Mouse (Mus musculus) ES-Bruce4 (cell line): ENCODE data around the gene Glyctk. TPM values are rescaled to one million over a fixed set of nuclear protein-coding genes. Genes with fewer than 3 reads are reported as not detected.

Experiments
- H3K27ac ChIP-seq: 2 replicates; pipeline ENCODE4 v1.5.1; 2012; ENCODE audit warnings: low read length, inconsistent platforms; ENCODE audit not compliant: insufficient read depth
- H3K27me3 ChIP-seq: 2 replicates; pipeline ENCODE4 v1.6.1; 2012; ENCODE audit warnings: mild to moderate bottlenecking, low read length, inconsistent platforms; ENCODE audit not compliant: control insufficient read depth, poor library complexity, insufficient read depth, severe bottlenecking
- H3K36me3 ChIP-seq: 2 replicates; pipeline ENCODE4 v1.6.1; 2012; ENCODE audit warnings: inconsistent platforms, mild to moderate bottlenecking, low read length, moderate library complexity; ENCODE audit not compliant: control insufficient read depth, poor library complexity, insufficient read depth, severe bottlenecking
- H3K4me1 ChIP-seq: one replicate; pipeline ENCODE4 v1.8.1; 2011; ENCODE audit warnings: low read length; ENCODE audit not compliant: control insufficient read depth, insufficient read depth
- H3K4me3 ChIP-seq: 2 replicates; pipeline ENCODE4 v1.5.1; 2011; ENCODE audit warnings: low read depth, mild to moderate bottlenecking, low read length
- H3K9ac ChIP-seq: 2 replicates; pipeline ENCODE4 v1.6.1; 2012; ENCODE audit warnings: low read depth, mild to moderate bottlenecking, inconsistent platforms; ENCODE audit not compliant: poor library complexity, severe bottlenecking
- H3K9me3 ChIP-seq: replicated peaks from 2 replicates; pipeline ENCODE4 v1.6.1; 2012; ENCODE audit warnings: mild to moderate bottlenecking, low read length, inconsistent platforms; ENCODE audit not compliant: control insufficient read depth, poor library complexity, insufficient read depth, severe bottlenecking
- CTCF ChIP-seq: IDR thresholded peaks from one replicate; pipeline ENCODE4 v1.8.1; 2011; ENCODE audit warnings: low read depth, low read length
- EP300 ChIP-seq: IDR thresholded peaks from 2 replicates; pipeline ENCODE4 v1.6.1; 2011; ENCODE audit warnings: low read depth, low read length; ENCODE audit not compliant: insufficient read depth
- POLR2A ChIP-seq: IDR thresholded peaks from one replicate; pipeline ENCODE4 v1.8.1; 2011; ENCODE audit warnings: low read length; ENCODE audit not compliant: insufficient read depth
- polyA plus RNA-seq: library from polyadenylated mRNA; stranded (reverse); fragments of >200 nt; gene quantifications from 2 replicates; pipeline ENCODE4 v1.2.4, GENCODE M21; 2011; ENCODE audit warnings: low read depth; ENCODE audit not compliant: missing spikeins, insufficient read depth, insufficient read length

Gene Glyctk
- polyA plus RNA-seq, 1 experiment: 1.1 TPM

DNA sequence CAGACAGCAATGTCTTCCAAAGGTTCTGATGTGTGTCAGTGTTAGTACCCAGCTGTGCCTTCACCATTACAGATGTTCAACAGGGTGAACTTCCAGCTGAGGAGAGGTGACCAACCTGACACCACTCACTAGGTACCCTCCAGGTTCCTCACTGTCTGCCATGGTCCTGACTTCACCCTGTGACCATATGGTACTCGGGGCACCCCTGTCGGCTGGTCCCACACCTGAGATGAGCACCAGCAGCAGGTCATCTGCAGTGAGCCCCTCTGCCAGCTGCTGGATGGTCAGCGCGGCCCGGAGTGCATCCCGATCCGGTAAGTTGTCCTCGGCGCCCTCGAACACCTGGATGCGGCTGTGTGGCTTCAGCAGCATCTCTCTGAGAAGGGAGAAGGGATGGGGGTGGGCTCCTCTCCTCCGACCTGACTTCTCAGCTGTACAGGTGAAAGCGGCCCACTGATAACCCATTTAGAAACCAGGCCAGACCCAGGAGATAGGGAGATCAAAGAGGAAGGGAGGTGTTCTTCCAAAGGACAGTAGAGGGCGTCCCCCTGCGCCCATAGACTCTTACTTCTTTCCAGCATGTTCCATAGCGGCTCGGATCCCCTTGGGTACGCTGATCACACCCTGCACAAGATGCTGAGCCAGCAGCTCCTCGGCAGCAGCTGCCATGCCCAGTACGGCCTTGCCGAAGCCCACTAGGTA is 866 bp downstream of the Glyctk start:
- H3K27ac ChIP-seq: no peak overlapping the region
- H3K4me3 ChIP-seq: no peak overlapping the region
- H3K36me3 ChIP-seq: no peaks in the 10 kb centered on the region
- no peaks in the 10 kb centered on the region for H3K4me1 ChIP-seq
- H3K9me3 ChIP-seq: no peaks in the 10 kb centered on the region
- no peak overlapping the region for H3K9ac ChIP-seq
- H3K27me3 ChIP-seq: no peaks in the 10 kb centered on the region
- TF ChIP-seq POLR2A (no peak), CTCF (peak; percentile 54)

DNA sequence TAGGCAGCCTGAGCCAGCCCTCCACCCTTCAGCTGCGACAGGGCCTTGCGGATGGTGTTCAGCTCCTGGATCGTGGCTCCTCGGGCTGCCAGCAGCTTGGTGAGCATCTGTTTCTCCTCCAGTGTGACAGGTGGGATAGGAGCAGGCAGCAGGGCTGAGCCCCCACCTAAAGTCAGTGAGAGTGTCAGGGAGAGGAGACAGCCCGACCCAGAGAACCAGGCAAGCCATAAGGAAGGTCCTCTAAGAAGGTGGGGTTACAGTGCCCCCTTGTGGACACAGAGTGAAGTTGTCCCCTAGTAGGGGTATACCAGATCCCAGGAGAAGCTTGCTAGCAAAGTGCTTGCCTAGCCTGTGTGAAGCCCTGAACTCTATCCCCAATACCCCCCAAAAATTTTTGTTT is 1.5 kb downstream of the Glyctk start:
- Histone ChIP-seq H3K9ac (no peak overlapping the region), H3K27ac (no peak overlapping the region)

DNA sequence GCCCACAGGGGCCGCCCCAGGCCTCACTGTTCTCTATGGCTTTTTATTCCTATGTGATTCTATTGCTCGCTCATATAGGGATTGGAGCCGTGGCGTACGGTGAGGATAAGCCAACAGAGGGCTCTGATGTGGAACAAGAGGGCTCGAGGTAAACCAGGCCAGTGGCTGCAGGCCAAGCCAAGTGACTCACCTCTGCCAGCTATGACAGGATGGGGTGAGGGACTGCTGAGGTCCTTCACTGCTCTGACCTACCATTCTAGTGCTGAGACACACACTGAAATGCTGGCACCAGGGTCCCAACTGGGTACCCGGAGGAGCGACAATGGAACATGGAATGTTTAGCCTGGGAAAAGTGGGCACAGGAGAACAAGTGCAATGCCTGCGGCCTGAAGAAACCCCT is 3.8 kb downstream of the Glyctk start:
- no peak overlapping the region for H3K4me3 ChIP-seq
- no peak overlapping the region for H3K27ac ChIP-seq
- no peaks in the 10 kb centered on the region for H3K4me1 ChIP-seq
- H3K9me3 ChIP-seq: no peaks in the 10 kb centered on the region
- no peaks in the 10 kb centered on the region for H3K27me3 ChIP-seq
- TF ChIP-seq EP300: no peak
- TF ChIP-seq POLR2A: no peak
- no peak for TF ChIP-seq CTCF
- no peak overlapping the region for H3K9ac ChIP-seq
- no peaks in the 10 kb centered on the region for H3K36me3 ChIP-seq

More for the DNA sequence above, 1.5 kb downstream of the Glyctk start:
- Histone ChIP-seq H3K9me3 (no peaks in the 10 kb centered on the region), H3K4me3 (no peak overlapping the region), H3K36me3 (no peaks in the 10 kb centered on the region), H3K27me3 (no peaks in the 10 kb centered on the region), H3K4me1 (no peaks in the 10 kb centered on the region)
- TF ChIP-seq EP300 (no peak), CTCF (peak; percentile 72)

DNA sequence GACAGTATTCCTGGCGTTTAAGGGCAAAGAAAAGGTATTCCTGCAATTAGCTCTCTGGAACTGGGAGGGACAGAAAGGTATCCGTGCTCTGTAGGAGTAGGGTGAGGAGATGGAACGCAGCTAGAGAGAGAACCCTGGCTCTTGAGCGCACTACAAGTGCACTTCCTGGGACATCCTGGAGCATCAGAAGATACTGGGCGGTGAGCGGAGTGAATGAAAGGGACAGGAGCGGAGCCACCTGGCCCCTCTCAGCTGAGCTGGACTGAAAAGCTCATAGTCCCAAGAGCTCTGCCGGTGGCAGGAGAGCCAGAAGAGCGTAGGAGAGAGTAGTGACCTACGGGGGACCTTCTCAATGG is 8.6 kb downstream of the Glyctk start:
- Histone ChIP-seq H3K4me1 (no peaks in the 10 kb centered on the region), H3K4me3 (peak overlapping the region; percentile 48), H3K9me3 (no peaks in the 10 kb centered on the region), H3K9ac (no peak overlapping the region), H3K27me3 (no peaks in the 10 kb centered on the region), H3K27ac (no peak overlapping the region), H3K36me3 (no peaks in the 10 kb centered on the region)
- TF ChIP-seq POLR2A (no peak), CTCF (no peak), EP300 (no peak)

DNA sequence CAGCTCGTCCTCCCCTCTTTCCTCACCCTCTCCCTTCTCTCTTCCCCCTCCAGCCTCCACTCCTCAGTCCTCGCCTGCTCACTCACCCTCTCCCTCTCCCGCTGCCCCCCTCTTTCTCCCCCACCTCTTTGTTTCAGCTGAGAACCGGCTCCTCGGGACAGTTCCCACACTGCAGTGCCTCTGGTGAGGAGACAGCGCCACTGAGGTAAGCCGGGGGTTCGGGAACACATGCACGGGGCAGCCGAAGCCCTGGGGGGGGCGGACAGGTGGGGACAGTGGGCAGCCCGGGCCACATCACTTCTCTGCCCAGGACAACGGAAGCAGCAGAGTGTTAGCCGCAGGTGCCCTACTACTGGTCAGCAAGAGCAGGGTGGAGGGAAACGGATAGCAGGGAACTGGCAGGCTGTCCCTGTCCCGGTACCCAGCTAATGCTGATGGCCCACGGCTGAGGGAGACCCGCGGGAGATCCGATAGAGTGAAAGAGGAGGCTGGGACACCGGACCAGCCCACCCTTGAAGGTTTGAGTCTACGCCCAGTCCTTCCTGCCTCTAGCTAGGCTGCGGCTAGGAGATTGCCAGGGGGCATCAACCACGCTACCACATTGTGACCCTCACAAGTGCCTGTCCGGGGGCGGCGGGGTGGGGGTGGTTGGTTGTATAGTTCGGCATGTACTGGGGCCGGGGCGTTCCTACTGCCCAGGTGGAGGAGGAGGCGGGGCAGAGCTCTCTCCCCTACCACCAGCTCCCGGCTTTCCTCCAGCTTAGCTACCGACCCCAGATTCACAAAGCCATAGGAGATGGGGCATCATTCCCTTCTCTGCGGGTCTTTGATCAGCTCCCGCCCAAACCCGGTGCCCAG is 9.2 kb downstream of the Glyctk start:
- Histone ChIP-seq H3K9ac (no peak overlapping the region), H3K36me3 (no peaks in the 10 kb centered on the region), H3K4me3 (peak overlapping the region; percentile 48), H3K4me1 (no peaks in the 10 kb centered on the region), H3K27me3 (no peaks in the 10 kb centered on the region), H3K27ac (no peak overlapping the region), H3K9me3 (no peaks in the 10 kb centered on the region)
- TF ChIP-seq EP300: no peak
- TF ChIP-seq CTCF: no peak
- no peak for TF ChIP-seq POLR2A

DNA sequence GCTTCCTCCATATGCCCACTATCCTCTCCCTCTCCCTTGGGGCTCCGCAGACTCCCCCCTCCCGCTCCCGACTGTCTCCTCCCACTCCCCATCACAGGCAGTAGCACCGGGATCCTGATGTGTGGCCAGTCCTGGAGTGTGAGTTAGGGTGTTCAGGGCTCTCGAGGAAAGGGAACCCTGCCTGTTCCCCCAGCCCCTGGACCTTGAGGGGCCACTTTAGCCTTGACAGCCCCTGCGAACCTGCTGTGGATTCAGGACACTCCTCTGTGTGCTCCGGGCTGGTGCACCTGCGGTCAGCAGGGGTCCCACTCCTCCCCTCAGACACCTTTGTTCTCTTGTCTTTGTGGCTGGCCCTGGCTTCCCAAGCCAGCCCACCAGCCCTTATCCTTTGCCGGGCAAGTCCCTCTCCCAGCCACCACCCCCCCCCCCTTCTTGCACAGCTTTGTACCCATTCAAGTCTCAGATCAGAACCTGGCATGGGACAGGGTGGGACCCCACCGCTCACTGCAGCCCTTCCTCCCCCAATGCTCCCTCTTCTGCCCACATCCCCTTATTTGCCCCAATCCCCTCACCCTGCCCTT is 10.0 kb downstream of the Glyctk start:
- Histone ChIP-seq H3K27me3 (no peaks in the 10 kb centered on the region), H3K4me1 (no peaks in the 10 kb centered on the region), H3K9ac (no peak overlapping the region), H3K27ac (no peak overlapping the region), H3K9me3 (no peaks in the 10 kb centered on the region), H3K4me3 (peak overlapping the region; percentile 48; the same call in 1 of the 2 replicates), H3K36me3 (no peaks in the 10 kb centered on the region)
- TF ChIP-seq EP300: no peak
- no peak for TF ChIP-seq CTCF
- TF ChIP-seq POLR2A: no peak
